Mouse (Mus musculus): ENCODE measurements around the gene Spaca3. TPM values are rescaled to one million over a fixed set of nuclear protein-coding genes. Genes with fewer than 3 reads are reported as not detected.

Gene Spaca3
- not detected in 2 replicates for polyA plus RNA-seq (2015; fragmentation: Nextera tagmentation; extraction: Ambion mirVana)

DNA sequence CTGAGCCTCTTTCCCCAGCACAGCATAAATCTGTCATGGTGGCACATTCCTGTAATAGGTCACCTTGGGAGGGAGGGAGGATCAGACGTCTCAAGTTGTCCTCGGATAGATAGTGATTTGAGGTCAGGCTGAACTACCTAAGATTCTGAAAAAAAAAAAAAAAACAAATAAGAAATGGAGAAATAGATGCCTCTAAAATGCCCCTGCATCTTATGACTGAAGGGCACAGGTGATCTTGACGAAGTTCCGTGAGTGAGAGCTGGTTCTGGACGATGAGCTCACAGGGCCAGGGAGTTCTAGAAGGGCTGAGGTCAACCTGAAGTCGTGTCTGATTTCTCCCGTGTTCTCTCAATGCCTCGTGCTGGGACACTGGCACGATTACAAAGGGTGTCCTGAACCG lies at the start of gene Spaca3:
TSS of gene Spaca3 (plus strand) at position 301 of the 400 bp plus-strand sequence.
- Histone ChIP-seq H3K4me3 (replicated peaks) (no peak within 1 kb of the TSS), H3K4me2 (no peak within 1 kb of the TSS), H3K27me3 (peaks cover 4% of the 10 kb centered on the region; the same call in 1 of the 2 replicates), H3K36me3 (no peaks in the 10 kb centered on the region), H3K4me1 (0 out of 2 replicates have a peak, but pooled peaks cover 2% of the 10 kb centered on the region), H3K9me3 (replicated peaks) (no peaks in the 10 kb centered on the region), H3K9ac (no peak within 1 kb of the TSS), H3K27ac (no peak within 1 kb of the TSS)
- 47% methylated on average over 10 of the region's 10 CpGs for WGBS
- ATAC-seq (replicated peaks; ENCODE audit: low FRiP score), result no peak

DNA sequence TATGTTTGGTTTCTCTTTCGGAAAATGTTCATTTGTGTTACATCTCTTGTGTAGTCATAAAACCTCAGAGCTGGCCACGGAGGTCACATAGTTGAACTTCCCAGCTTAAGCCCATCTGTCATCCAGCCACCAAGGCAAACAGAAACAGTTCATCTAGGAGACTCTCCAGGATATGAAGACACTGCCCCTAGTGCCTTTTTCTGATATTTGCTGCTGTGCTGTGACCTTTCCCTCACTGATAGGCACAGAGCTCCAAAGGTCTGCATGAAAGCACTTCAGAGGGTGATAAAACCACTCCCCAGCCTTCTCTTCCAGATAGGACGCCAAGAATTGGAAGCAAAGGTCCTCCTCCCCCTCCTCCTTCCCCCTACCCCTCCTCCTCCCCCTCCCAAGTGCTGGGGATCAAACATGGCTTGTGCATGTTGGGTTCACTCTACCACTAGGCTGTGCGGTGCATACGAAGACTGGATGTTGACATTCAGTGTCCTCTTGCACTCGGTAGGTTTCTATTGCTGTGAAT lies 49.6 kb upstream of the Spaca3 start:
- Histone ChIP-seq H3K4me3 (replicated peaks) (no peak overlapping the region), H3K9ac (no peak overlapping the region), H3K36me3 (peaks cover 14% of the 10 kb centered on the region), H3K27ac (no peak overlapping the region), H3K4me1 (peaks cover 38% of the 10 kb centered on the region), H3K4me2 (no peak overlapping the region), H3K27me3 (no peaks in the 10 kb centered on the region), H3K9me3 (replicated peaks) (no peaks in the 10 kb centered on the region)
- WGBS, result 50% methylated on average over 6 of the region's 6 CpGs
- no peak for ATAC-seq (replicated peaks; ENCODE audit: low FRiP score)

- no peak overlapping the region for H3K9ac ChIP-seq
- H3K27ac ChIP-seq, result peak overlapping the region; percentile 91
- no peaks in the 10 kb centered on the region for H3K27me3 ChIP-seq
- ATAC-seq (replicated peaks; ENCODE audit: low FRiP score), result no peak
- peaks cover 25% of the 10 kb centered on the region for H3K36me3 ChIP-seq
- H3K4me2 ChIP-seq, result peak overlapping the region; percentile 87
- H3K9me3 ChIP-seq (replicated peaks), result no peaks in the 10 kb centered on the region
- peak overlapping the region; percentile 64 for H3K4me3 ChIP-seq (replicated peaks)
- H3K4me1 ChIP-seq, result peaks cover 38% of the 10 kb centered on the region
- WGBS, result 8% methylated on average over 5 of the region's 6 CpGs
These were observed 48.5 kb upstream of the Spaca3 start for GRCm38 (mm10) chr11:80809666-80809992.

- Histone ChIP-seq H3K4me2 (peak within 1 kb of the TSS; percentile 87), H3K27me3 (no peaks in the 10 kb centered on the region), H3K4me1 (peaks cover 38% of the 10 kb centered on the region), H3K27ac (peak within 1 kb of the TSS; percentile 91), H3K4me3 (replicated peaks) (peak within 1 kb of the TSS; percentile 64), H3K36me3 (peaks cover 30% of the 10 kb centered on the region), H3K9ac (peak within 1 kb of the TSS; percentile 71), H3K9me3 (replicated peaks) (no peaks in the 10 kb centered on the region)
- ATAC-seq (replicated peaks; ENCODE audit: low FRiP score), result peak; percentile 85
- 1% methylated on average over 44 of the region's 54 CpGs for WGBS
These were observed 48.0 kb upstream of the Spaca3 start, which contains the start of gene Tmem98 for GRCm38 (mm10) chr11:80809993-80810821. Gene Tmem98, plus strand, starts transcription at chr11:80810175.

- Histone ChIP-seq H3K4me2 (peak overlapping the region; percentile 87), H3K27ac (peak overlapping the region; percentile 91), H3K9me3 (replicated peaks) (no peaks in the 10 kb centered on the region), H3K36me3 (peaks cover 39% of the 10 kb centered on the region), H3K27me3 (no peaks in the 10 kb centered on the region), H3K9ac (peak overlapping the region; percentile 71), H3K4me3 (replicated peaks) (peak overlapping the region; percentile 64), H3K4me1 (peaks cover 38% of the 10 kb centered on the region)
- 15% methylated on average over 5 of the region's 5 CpGs for WGBS
- ATAC-seq (replicated peaks; ENCODE audit: low FRiP score), result no peak
These were observed 47.0 kb upstream of the Spaca3 start for GRCm38 (mm10) chr11:80811156-80811555.

DNA sequence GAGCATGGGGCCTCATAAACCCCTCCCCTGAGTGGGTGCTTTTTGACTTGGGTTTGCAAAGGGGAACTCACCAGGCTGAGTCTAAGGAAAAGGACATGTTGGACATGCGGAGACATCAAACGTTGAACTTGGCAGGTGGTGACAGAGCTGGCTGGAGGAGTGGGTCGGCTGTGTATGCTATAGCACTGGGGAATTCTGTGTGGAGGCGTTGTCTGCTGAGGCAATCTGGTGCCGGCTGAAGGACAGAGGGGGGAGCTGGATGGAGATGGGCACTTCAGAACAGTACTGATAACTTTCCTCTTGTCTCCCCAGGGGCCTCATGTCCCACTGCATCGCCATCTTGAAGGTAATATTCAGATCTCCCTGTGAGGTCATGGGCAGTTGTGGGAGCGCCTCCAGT lies 42.8 kb upstream of the Spaca3 start:
- no peaks in the 10 kb centered on the region for H3K9me3 ChIP-seq (replicated peaks)
- no peak overlapping the region for H3K4me2 ChIP-seq
- no peak overlapping the region for H3K4me3 ChIP-seq (replicated peaks)
- H3K9ac ChIP-seq, result no peak overlapping the region
- no peak overlapping the region for H3K27ac ChIP-seq
- WGBS, result 85% methylated on average over 7 of the region's 7 CpGs
- peaks cover 35% of the 10 kb centered on the region for H3K4me1 ChIP-seq
- ATAC-seq (replicated peaks; ENCODE audit: low FRiP score), result no peak
- peaks cover 65% of the 10 kb centered on the region for H3K36me3 ChIP-seq
- no peaks in the 10 kb centered on the region for H3K27me3 ChIP-seq

DNA sequence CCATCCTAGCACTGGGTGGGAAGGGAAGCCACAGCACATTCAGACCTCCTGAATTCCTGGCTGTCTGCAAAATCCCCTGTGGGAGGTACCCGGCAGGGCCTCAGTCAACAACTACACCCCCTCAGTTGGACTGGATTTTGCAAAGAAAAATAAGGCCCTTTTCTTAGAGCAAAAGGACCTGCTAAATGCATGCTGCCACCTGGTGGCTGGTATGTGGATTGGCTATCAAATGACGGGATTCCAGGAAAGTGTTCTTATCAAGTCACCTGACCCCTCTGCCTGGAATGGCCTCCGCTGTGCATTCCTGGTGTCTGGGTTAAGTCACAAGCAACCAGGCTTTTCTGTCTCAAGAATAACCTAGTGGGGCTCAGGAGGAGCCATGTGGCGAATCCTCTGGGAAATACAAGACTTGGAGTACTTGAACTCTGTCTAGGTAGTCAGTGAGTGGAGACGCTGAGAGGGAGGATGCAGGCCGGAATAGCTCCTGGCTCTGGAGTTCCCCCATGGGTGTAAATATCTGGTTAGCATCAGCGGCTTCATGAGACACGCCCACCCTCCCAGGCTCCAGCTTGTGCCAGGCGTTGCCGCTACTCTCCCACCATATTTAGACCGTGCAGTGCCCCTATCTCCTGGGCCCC lies 40.0 kb upstream of the Spaca3 start:
- 46% methylated on average over 11 of the region's 11 CpGs for WGBS
- Histone ChIP-seq H3K4me3 (replicated peaks) (no peak overlapping the region), H3K9ac (no peak overlapping the region), H3K27ac (peak overlapping the region; percentile 65), H3K4me2 (peak overlapping the region; percentile 30), H3K9me3 (replicated peaks) (no peaks in the 10 kb centered on the region), H3K36me3 (peaks cover 82% of the 10 kb centered on the region), H3K4me1 (peaks cover 15% of the 10 kb centered on the region), H3K27me3 (no peaks in the 10 kb centered on the region)
- peak; percentile 63 for ATAC-seq (replicated peaks; ENCODE audit: low FRiP score)

GRCm38 (mm10) chr11:80820085-80820484 lies 38.1 kb upstream of the Spaca3 start:
- H3K9ac ChIP-seq, result no peak overlapping the region
- no peak overlapping the region for H3K4me3 ChIP-seq (replicated peaks)
- H3K9me3 ChIP-seq (replicated peaks), result no peaks in the 10 kb centered on the region
- H3K36me3 ChIP-seq, result peaks cover 72% of the 10 kb centered on the region
- no peaks in the 10 kb centered on the region for H3K27me3 ChIP-seq
- WGBS, result 79% methylated on average over 3 of the region's 3 CpGs
- H3K4me1 ChIP-seq, result peaks cover 15% of the 10 kb centered on the region
- ATAC-seq (replicated peaks; ENCODE audit: low FRiP score), result no peak
- no peak overlapping the region for H3K27ac ChIP-seq
- H3K4me2 ChIP-seq, result no peak overlapping the region

- no peak for ATAC-seq (replicated peaks; ENCODE audit: low FRiP score)
- H3K9me3 ChIP-seq (replicated peaks), result no peaks in the 10 kb centered on the region
- no peak overlapping the region; the same call in 1 of the 2 replicates for H3K4me2 ChIP-seq
- WGBS, result 55% methylated on average over 14 of the region's 14 CpGs
- H3K27ac ChIP-seq, result peak overlapping the region; percentile 45; the same call in 1 of the 2 replicates
- H3K4me1 ChIP-seq, result peaks cover 15% of the 10 kb centered on the region
- H3K4me3 ChIP-seq (replicated peaks), result no peak overlapping the region
- H3K36me3 ChIP-seq, result peaks cover 60% of the 10 kb centered on the region
- no peak overlapping the region for H3K9ac ChIP-seq
- no peaks in the 10 kb centered on the region for H3K27me3 ChIP-seq
These were observed 36.9 kb upstream of the Spaca3 start for GRCm38 (mm10) chr11:80821296-80821695.

DNA sequence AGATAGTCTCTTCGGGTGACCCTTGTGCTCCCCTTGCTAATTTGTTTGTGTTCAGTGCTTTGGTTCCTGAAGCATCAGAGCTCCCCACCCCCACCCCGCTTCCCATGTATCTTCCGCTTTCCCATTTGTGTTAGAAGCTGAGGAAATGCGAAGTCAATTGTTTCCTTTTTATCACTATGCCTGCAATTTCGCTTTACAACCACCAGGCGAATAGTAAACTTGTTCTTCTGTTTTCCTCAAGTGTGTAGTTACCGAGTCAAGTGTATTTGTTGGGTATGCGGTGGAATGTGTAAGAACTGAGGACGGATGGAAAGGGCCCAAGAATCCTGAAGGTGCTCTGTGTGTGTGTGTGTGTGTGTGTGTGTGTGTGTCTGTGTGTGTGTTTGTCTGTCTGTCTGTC lies 36.4 kb upstream of the Spaca3 start:
- Histone ChIP-seq H3K4me2 (no peak overlapping the region), H3K27ac (0 out of 2 replicates have a peak overlapping the region, but pooled peaks have one; percentile 45), H3K4me3 (replicated peaks) (no peak overlapping the region), H3K9me3 (replicated peaks) (no peaks in the 10 kb centered on the region), H3K9ac (no peak overlapping the region), H3K36me3 (peaks cover 55% of the 10 kb centered on the region), H3K4me1 (peaks cover 15% of the 10 kb centered on the region), H3K27me3 (no peaks in the 10 kb centered on the region)
- no peak for ATAC-seq (replicated peaks; ENCODE audit: low FRiP score)
- WGBS, result 77% methylated on average over 9 of the region's 9 CpGs

DNA sequence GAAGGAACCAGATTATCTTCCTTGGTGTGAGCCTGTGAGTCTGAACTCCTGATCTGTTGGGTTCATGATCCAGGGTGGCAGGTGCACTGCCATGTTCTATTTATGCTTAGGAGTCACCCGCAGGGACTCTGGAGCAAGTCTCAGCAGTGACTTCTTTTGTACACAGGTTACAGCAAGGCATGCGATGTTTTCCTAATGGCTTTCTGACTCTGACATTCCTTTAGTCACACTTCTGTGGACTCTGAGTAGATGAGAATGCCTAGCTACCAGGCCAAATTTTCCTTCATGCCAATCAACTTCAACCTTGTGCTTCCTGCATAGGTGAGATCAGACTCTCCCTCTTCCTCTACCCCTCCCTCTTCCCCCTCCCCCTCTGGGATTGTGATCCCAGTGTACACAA lies 22.8 kb upstream of the Spaca3 start:
- Histone ChIP-seq H3K4me3 (replicated peaks) (no peak overlapping the region), H3K9me3 (replicated peaks) (no peaks in the 10 kb centered on the region), H3K9ac (no peak overlapping the region), H3K4me1 (no peaks in the 10 kb centered on the region), H3K36me3 (no peaks in the 10 kb centered on the region), H3K27ac (no peak overlapping the region), H3K27me3 (no peaks in the 10 kb centered on the region), H3K4me2 (no peak overlapping the region)
- 77% methylated on average over 2 of the region's 2 CpGs for WGBS
- ATAC-seq (replicated peaks; ENCODE audit: low FRiP score), result no peak

GRCm38 (mm10) chr11:80835841-80836240 lies 22.3 kb upstream of the Spaca3 start:
- WGBS, result 84% methylated on average over 4 of the region's 4 CpGs
- H3K27me3 ChIP-seq, result no peaks in the 10 kb centered on the region
- H3K36me3 ChIP-seq, result no peaks in the 10 kb centered on the region

More at GRCm38 (mm10) chr11:80835841-80836240, 22.3 kb upstream of the Spaca3 start:
- no peak overlapping the region for H3K9ac ChIP-seq
- no peak overlapping the region for H3K4me3 ChIP-seq (replicated peaks)
- H3K4me2 ChIP-seq, result no peak overlapping the region
- no peak overlapping the region for H3K27ac ChIP-seq
- no peaks in the 10 kb centered on the region for H3K4me1 ChIP-seq
- ATAC-seq (replicated peaks; ENCODE audit: low FRiP score), result no peak
- H3K9me3 ChIP-seq (replicated peaks), result no peaks in the 10 kb centered on the region

Measured in kidney, embryonic 15.5 days (tissue).